Mouse (Mus musculus) kidney, embryonic 14.5 days (tissue): ENCODE data around the gene Adamts8. TPM values are rescaled to one million over a fixed set of nuclear protein-coding genes. Genes with fewer than 3 reads are reported as not detected.
A peak's percentile ranks its signal among the peaks of the same experiment; 100 is the strongest.

Source experiments
- ATAC-seq: fragments of 200-750 bp; cut with Nextera tagmentation; 2 replicates; pipeline ENCODE4 v1.8.0; 2017; ENCODE audit warnings: moderate number of reproducible peaks, mild to moderate bottlenecking, moderate TSS enrichment, moderate library complexity; ENCODE audit not compliant: low FRiP score, low TSS enrichment
- H3K27ac ChIP-seq: fragments of 300-500 bp; sonication (generic); 2 replicates; pipeline ENCODE4 v1.5.1; 2014; ENCODE audit warnings: low read depth, mild to moderate bottlenecking, low read length, moderate library complexity, mixed read lengths
- H3K27me3 ChIP-seq: fragments of 300-500 bp; sonication (generic); 2 replicates; pipeline ENCODE4 v1.6.1; 2014; ENCODE audit warnings: mild to moderate bottlenecking, low read length; ENCODE audit not compliant: control insufficient read depth, insufficient read depth
- H3K36me3 ChIP-seq: fragments of 300-500 bp; sonication (generic); 2 replicates; pipeline ENCODE4 v1.6.1; 2014; ENCODE audit warnings: low read length, mixed read lengths; ENCODE audit not compliant: control insufficient read depth, insufficient read depth
- H3K4me1 ChIP-seq: fragments of 300-500 bp; sonication (generic); 2 replicates; pipeline ENCODE4 v1.6.1; 2014; ENCODE audit warnings: low read length, mixed read lengths; ENCODE audit not compliant: control insufficient read depth, insufficient read depth
- H3K4me2 ChIP-seq: fragments of 300-500 bp; sonication (generic); replicated peaks from 2 replicates; pipeline ENCODE4 v1.6.1; 2014; ENCODE audit warnings: low read depth, mild to moderate bottlenecking, low read length
- H3K4me3 ChIP-seq: fragments of 300-500 bp; sonication (generic); 2 replicates; pipeline ENCODE4 v1.5.1; 2014; ENCODE audit warnings: mild to moderate bottlenecking, low read length
- H3K9ac ChIP-seq: fragments of 300-500 bp; sonication (generic); 2 replicates; pipeline ENCODE4 v1.6.1; 2014; ENCODE audit warnings: low read depth, mild to moderate bottlenecking, low read length, moderate library complexity
- H3K9me3 ChIP-seq: fragments of 300-500 bp; sonication (generic); 2 replicates; pipeline ENCODE4 v1.6.1; 2016; ENCODE audit warnings: low read length; ENCODE audit not compliant: control insufficient read depth
- WGBS: fragments of 180-500 bp; shearing (Covaris S2); extraction: QIAGEN DNeasy Blood & Tissue Kit; methylation state at CpG from one replicate; pipeline ENCODE4 v1.1.7; 2014; 5-methylcytosine and 5-hydroxymethylcytosine counted together
- polyA plus RNA-seq: library from polyadenylated mRNA; unstranded; fragments of >200 nt; fragmentation: Nextera tagmentation; extraction: Ambion mirVana; gene quantifications from 2 replicates; pipeline ENCODE4 v1.2.1, GENCODE M21; 2014

Adamts8 gene
- polyA plus RNA-seq, 1 experiment from 2014 or later: 0.35 TPM

DNA sequence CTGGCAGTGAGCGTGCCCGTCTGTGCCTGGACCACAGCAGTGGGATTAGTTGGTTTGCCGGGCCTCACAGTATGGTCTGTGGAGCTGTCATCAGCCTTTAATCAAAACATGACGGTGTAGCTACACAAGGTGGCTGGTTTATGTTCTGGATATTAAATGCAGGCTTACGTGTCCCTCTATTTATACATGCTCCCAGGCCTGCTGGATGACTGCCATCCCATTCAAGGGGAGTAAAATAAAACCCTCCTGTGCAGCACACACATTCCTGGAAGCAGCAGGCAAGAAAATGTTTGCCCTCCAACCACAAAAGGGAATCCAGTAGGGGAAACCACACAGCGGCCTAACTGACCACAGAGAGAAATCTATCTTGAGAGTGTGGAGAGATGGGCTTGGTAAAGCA lies 43.4 kb downstream of the Adamts8 start:
- 70% methylated on average over 6 of the region's 6 CpGs for WGBS
- Histone ChIP-seq H3K9me3 (no peaks in the 10 kb centered on the region), H3K36me3 (no peaks in the 10 kb centered on the region), H3K27me3 (no peaks in the 10 kb centered on the region), H3K4me2 (no peak overlapping the region), H3K4me1 (no peaks in the 10 kb centered on the region), H3K9ac (no peak overlapping the region), H3K4me3 (no peak overlapping the region), H3K27ac (no peak overlapping the region)
- no peak for ATAC-seq

- H3K4me1 ChIP-seq: no peaks in the 10 kb centered on the region
- H3K4me2 ChIP-seq: no peak overlapping the region
- H3K36me3 ChIP-seq: no peaks in the 10 kb centered on the region
- H3K27me3 ChIP-seq: no peaks in the 10 kb centered on the region
- H3K4me3 ChIP-seq: no peak overlapping the region
- H3K9ac ChIP-seq: no peak overlapping the region
- H3K27ac ChIP-seq: no peak overlapping the region
- no peak for ATAC-seq
- H3K9me3 ChIP-seq: no peaks in the 10 kb centered on the region
- WGBS: 81% methylated on average over 5 of the region's 5 CpGs
These were observed 50.7 kb downstream of the Adamts8 start for GRCm38 (mm10) chr9:30993106-30993505.

DNA sequence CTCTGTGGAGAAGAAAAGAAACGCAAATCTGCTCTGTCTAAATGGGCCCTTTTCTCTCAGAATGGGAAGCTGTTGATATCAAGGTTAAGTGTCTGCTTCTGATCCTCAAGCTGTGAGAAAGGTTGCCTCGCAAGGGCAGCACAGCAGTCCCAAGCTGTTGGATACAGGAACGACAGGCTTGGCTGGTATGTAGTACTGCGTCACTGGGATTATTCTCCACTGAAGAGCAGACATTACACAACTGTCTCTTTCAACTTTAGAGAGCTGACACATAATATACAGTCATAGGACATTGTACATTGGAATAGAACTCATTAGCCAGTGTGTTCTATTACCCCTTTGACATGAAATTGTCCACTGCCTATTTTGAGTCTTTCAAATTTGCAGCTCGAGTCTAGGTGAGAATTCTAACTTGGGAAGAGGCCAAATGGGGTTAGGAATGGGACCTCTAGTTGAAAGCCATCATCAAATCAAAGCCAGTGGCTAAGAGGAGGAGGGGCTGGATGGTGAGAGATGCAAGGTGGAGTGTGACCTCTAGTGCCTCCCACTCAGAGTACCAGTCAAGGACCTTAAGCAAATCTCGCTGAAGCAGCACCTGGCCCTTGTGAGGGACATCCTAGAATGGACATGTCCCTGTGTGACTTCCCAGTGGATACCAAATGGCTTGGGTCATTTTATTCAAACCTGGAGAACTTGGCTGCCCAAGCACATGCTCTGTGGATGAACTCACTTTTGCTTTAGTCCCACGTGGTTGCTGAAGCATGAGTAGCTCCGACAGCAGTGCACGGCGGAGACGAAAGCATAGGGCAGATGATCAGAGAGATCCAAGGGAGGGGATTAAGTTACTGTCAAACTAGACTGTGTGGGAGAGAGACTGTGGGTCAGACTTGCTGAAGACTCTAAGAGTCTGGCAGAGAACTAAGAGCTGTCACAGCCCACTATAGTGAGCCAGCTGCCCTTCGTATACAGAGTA lies 54.5 kb downstream of the Adamts8 start:
- Histone ChIP-seq H3K4me1 (no peaks in the 10 kb centered on the region), H3K27ac (no peak overlapping the region), H3K9me3 (no peaks in the 10 kb centered on the region), H3K27me3 (no peaks in the 10 kb centered on the region), H3K4me3 (no peak overlapping the region), H3K4me2 (no peak overlapping the region), H3K36me3 (no peaks in the 10 kb centered on the region), H3K9ac (no peak overlapping the region)
- 47% methylated on average over 12 of the region's 12 CpGs for WGBS
- peak; percentile 96 for ATAC-seq

GRCm38 (mm10) chr9:31000641-31001040 lies 58.3 kb downstream of the Adamts8 start:
- no peaks in the 10 kb centered on the region for H3K9me3 ChIP-seq
- H3K27me3 ChIP-seq: no peaks in the 10 kb centered on the region
- H3K9ac ChIP-seq: no peak overlapping the region
- no peaks in the 10 kb centered on the region for H3K36me3 ChIP-seq
- H3K4me1 ChIP-seq: no peaks in the 10 kb centered on the region
- 61% methylated on average over 10 of the region's 10 CpGs for WGBS
- H3K4me3 ChIP-seq: no peak overlapping the region
- no peak for ATAC-seq
- no peak overlapping the region for H3K4me2 ChIP-seq
- H3K27ac ChIP-seq: no peak overlapping the region

DNA sequence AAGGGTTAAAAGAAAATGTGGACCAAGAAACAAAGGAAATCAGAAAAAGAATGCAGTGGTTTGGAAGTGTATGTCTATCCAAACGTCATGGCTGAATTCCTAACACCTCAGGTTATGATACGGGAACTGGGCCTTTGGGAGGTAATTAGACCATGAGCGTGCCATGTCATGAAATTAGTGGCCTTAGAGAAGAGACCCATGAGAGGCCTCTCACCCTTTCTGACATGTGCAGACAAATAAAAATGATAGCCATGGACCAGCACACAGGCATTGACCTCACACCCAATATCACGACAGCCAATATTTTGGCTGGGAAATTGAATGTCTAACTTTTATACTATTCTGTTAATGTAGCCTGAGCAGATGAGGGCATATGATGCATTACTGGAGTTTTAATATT lies 60.2 kb downstream of the Adamts8 start:
- Histone ChIP-seq H3K27me3 (no peaks in the 10 kb centered on the region), H3K4me3 (no peak overlapping the region), H3K36me3 (no peaks in the 10 kb centered on the region), H3K4me2 (no peak overlapping the region), H3K4me1 (no peaks in the 10 kb centered on the region), H3K9me3 (no peaks in the 10 kb centered on the region), H3K27ac (no peak overlapping the region), H3K9ac (no peak overlapping the region)
- whole genome bisulfite sequencing: 76% methylated on average over 4 of the region's 4 CpGs
- no peak for ATAC-seq

- no peak overlapping the region for H3K4me3 ChIP-seq
- 84% methylated on average over 2 of the region's 2 CpGs for WGBS
- H3K4me1 ChIP-seq: no peaks in the 10 kb centered on the region
- H3K9ac ChIP-seq: no peak overlapping the region
- ATAC-seq: no peak
- no peaks in the 10 kb centered on the region for H3K27me3 ChIP-seq
- H3K27ac ChIP-seq: no peak overlapping the region
- no peaks in the 10 kb centered on the region for H3K9me3 ChIP-seq
- no peak overlapping the region for H3K4me2 ChIP-seq
- no peaks in the 10 kb centered on the region for H3K36me3 ChIP-seq
These were observed 67.0 kb downstream of the Adamts8 start for GRCm38 (mm10) chr9:31009334-31009733.

DNA sequence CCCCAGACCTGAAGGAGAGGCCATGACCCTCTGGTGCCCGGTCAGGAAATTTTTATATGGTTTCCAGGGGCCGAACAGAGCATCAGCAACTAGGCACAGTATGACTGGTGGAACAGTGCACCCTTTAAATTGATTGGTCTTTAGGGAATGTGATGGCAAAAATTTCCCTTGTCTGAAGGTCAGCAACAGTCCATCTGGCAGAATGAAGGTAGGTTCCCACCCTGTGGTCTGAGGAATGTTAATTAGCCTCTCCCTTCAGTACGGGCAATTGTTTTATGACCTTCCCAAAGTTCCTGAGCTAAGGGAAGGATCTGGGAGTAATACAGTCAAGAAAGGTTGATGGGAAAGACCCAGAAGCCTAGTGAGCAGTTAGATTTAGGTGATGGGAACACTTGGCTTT lies 67.7 kb downstream of the Adamts8 start:
- Histone ChIP-seq H3K4me3 (no peak overlapping the region), H3K9me3 (no peaks in the 10 kb centered on the region), H3K27ac (no peak overlapping the region), H3K36me3 (no peaks in the 10 kb centered on the region), H3K4me1 (no peaks in the 10 kb centered on the region), H3K9ac (no peak overlapping the region), H3K27me3 (no peaks in the 10 kb centered on the region), H3K4me2 (no peak overlapping the region)
- 43% methylated on average over 3 of the region's 3 CpGs for WGBS
- ATAC-seq: no peak

- H3K36me3 ChIP-seq: no peaks in the 10 kb centered on the region
- WGBS: 75% methylated on average over 3 of the region's 3 CpGs
- no peak overlapping the region for H3K9ac ChIP-seq
- H3K4me3 ChIP-seq: no peak overlapping the region
- H3K9me3 ChIP-seq: no peaks in the 10 kb centered on the region
- no peaks in the 10 kb centered on the region for H3K27me3 ChIP-seq
- no peak overlapping the region for H3K4me2 ChIP-seq
- H3K27ac ChIP-seq: no peak overlapping the region
- no peak for ATAC-seq
- no peaks in the 10 kb centered on the region for H3K4me1 ChIP-seq
These were observed 68.4 kb downstream of the Adamts8 start for GRCm38 (mm10) chr9:31010749-31011148.

DNA sequence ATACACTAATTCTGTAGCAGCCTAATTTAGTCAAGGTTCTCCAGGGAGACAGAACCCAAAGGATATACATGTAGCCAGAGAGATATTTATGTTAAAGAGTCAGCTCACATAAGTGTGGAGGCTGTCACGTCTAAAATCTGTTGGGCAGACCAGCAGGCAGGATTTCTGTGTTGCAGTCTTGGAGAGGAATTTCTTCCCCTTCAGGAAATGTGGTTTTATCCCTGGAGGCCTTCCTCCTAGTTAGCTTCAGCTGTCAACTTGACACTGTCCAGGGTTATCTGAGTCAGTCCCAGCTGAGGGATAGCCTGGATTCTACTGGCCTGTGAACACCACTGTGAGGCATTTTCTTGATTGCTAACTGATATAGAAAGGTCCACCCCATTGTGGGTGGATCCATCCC lies 69.2 kb downstream of the Adamts8 start:
- H3K27ac ChIP-seq: no peak overlapping the region
- no peak overlapping the region for H3K4me3 ChIP-seq

More for the DNA sequence above, 69.2 kb downstream of the Adamts8 start:
- Histone ChIP-seq H3K4me1 (no peaks in the 10 kb centered on the region), H3K9me3 (no peaks in the 10 kb centered on the region), H3K27me3 (no peaks in the 10 kb centered on the region), H3K9ac (no peak overlapping the region), H3K4me2 (no peak overlapping the region), H3K36me3 (no peaks in the 10 kb centered on the region)
- no peak for ATAC-seq
- 55% methylated on average over 1 of the region's 1 CpGs for WGBS
